Mouse (Mus musculus): ENCODE measurements around the gene Mad1l1. TPM values are rescaled to one million over a fixed set of nuclear protein-coding genes. Genes with fewer than 3 reads are reported as not detected.

Gene Mad1l1
- polyA plus RNA-seq, 1 experiment from 2014 or later: 85.6 TPM

- DNase-seq (ENCODE audit: low spot score): no peak
Measured at GRCm38 (mm10) chr5:140062316-140062715, 259.0 kb downstream of the Mad1l1 start.

- DNase-seq (ENCODE audit: low spot score): no peak
Measured at GRCm38 (mm10) chr5:140061296-140061879, 260.0 kb downstream of the Mad1l1 start.

GRCm38 (mm10) chr5:140056291-140056690, 265.1 kb downstream of the Mad1l1 start:
- DNase-seq (ENCODE audit: low spot score): no peak

GRCm38 (mm10) chr5:140055431-140055830, 265.9 kb downstream of the Mad1l1 start:
- no peak for DNase-seq (ENCODE audit: low spot score)

GRCm38 (mm10) chr5:140053626-140054025, 267.7 kb downstream of the Mad1l1 start:
- DNase-seq (ENCODE audit: low spot score): no peak

GRCm38 (mm10) chr5:140052405-140052804, 268.9 kb downstream of the Mad1l1 start:
- no peak for DNase-seq (ENCODE audit: low spot score)

GRCm38 (mm10) chr5:140045453-140045852, 275.9 kb downstream of the Mad1l1 start:
- DNase-seq (ENCODE audit: low spot score): no peak

- DNase-seq (ENCODE audit: low spot score): no peak
Measured at GRCm38 (mm10) chr5:140043002-140043401, 278.4 kb downstream of the Mad1l1 start.

GRCm38 (mm10) chr5:140042002-140042611, 279.2 kb downstream of the Mad1l1 start:
- peak; percentile 20 for DNase-seq (ENCODE audit: low spot score)

- DNase-seq (ENCODE audit: low spot score): no peak
Measured at GRCm38 (mm10) chr5:140041055-140041454, 280.3 kb downstream of the Mad1l1 start.

- DNase-seq (ENCODE audit: low spot score): peak; percentile 68
Measured at GRCm38 (mm10) chr5:140037587-140038233, 283.6 kb downstream of the Mad1l1 start.

- DNase-seq (ENCODE audit: low spot score): no peak
Measured at GRCm38 (mm10) chr5:140035641-140036040, 285.7 kb downstream of the Mad1l1 start.

GRCm38 (mm10) chr5:140035025-140035330, 286.4 kb downstream of the Mad1l1 start:
- peak; percentile 61 for DNase-seq (ENCODE audit: low spot score)

- no peak for DNase-seq (ENCODE audit: low spot score)
Measured at GRCm38 (mm10) chr5:140034300-140035024, 286.9 kb downstream of the Mad1l1 start.

- DNase-seq (ENCODE audit: low spot score): no peak
Measured at GRCm38 (mm10) chr5:140026366-140026765, 295.0 kb downstream of the Mad1l1 start.

- DNase-seq (ENCODE audit: low spot score): no peak
Measured at GRCm38 (mm10) chr5:140025301-140025700, 296.1 kb downstream of the Mad1l1 start.

- no peak for DNase-seq (ENCODE audit: low spot score)
Measured at GRCm38 (mm10) chr5:140023941-140024500, 297.3 kb downstream of the Mad1l1 start.

GRCm38 (mm10) chr5:140022861-140023260, 298.5 kb downstream of the Mad1l1 start:
- DNase-seq (ENCODE audit: low spot score): no peak

- no peak for DNase-seq (ENCODE audit: low spot score)
Measured at GRCm38 (mm10) chr5:140021755-140022154, 299.6 kb downstream of the Mad1l1 start.

- no peak for DNase-seq (ENCODE audit: low spot score)
Measured at GRCm38 (mm10) chr5:140019616-140020015, 301.7 kb downstream of the Mad1l1 start.

- DNase-seq (ENCODE audit: low spot score): no peak
Measured at GRCm38 (mm10) chr5:140018780-140019179, 302.6 kb downstream of the Mad1l1 start.

GRCm38 (mm10) chr5:140016896-140017295, 304.5 kb downstream of the Mad1l1 start:
- DNase-seq (ENCODE audit: low spot score): no peak

Measured in thymus, postnatal 0 days (tissue).